Mouse (Mus musculus) neural tube, embryonic 10.5 days (tissue): Measurements from ENCODE around the gene Trappc2l.
"Not testable (repeated sequence)": the region's sequence is repeated elsewhere in the genome, so short reads cannot be mapped to it uniquely, and the experiment has no call there.

Experiments
- DNase-seq: peaks from one replicate; pipeline ENCODE4 v3.0.0-alpha.2; 2017; ENCODE audit warnings: low spot score; ENCODE audit errors: extremely low spot score

Gene Trappc2l

GRCm38 (mm10) chr8:122623844-122624642 lies 12.6 kb downstream of the Trappc2l start:
- DNase-seq, result no peak

- no peak for DNase-seq
These were observed 13.2 kb downstream of the Trappc2l start for GRCm38 (mm10) chr8:122624653-122625052.

GRCm38 (mm10) chr8:122625811-122626210 lies 14.4 kb downstream of the Trappc2l start:
- no peak for DNase-seq

- no peak for DNase-seq
These were observed 15.5 kb downstream of the Trappc2l start for GRCm38 (mm10) chr8:122626896-122627295.

GRCm38 (mm10) chr8:122629388-122629787 lies 17.9 kb downstream of the Trappc2l start:
- DNase-seq, result no peak

GRCm38 (mm10) chr8:122630696-122631095 lies 19.3 kb downstream of the Trappc2l start:
- no peak for DNase-seq

GRCm38 (mm10) chr8:122632134-122632533 lies 20.7 kb downstream of the Trappc2l start:
- not testable (repeated sequence) for DNase-seq

- DNase-seq, result no peak
These were observed 21.8 kb downstream of the Trappc2l start for GRCm38 (mm10) chr8:122633205-122633604.

GRCm38 (mm10) chr8:122635878-122636802 lies 24.7 kb downstream of the Trappc2l start:
- peak; percentile 37 for DNase-seq

GRCm38 (mm10) chr8:122636803-122637175 lies 25.3 kb downstream of the Trappc2l start:
- no peak for DNase-seq

GRCm38 (mm10) chr8:122637230-122637629 lies 25.8 kb downstream of the Trappc2l start:
- DNase-seq, result no peak

GRCm38 (mm10) chr8:122638601-122639000 lies 27.2 kb downstream of the Trappc2l start:
- peak; percentile 32 for DNase-seq

GRCm38 (mm10) chr8:122639521-122640248 lies 28.2 kb downstream of the Trappc2l start:
- peak; percentile 55 for DNase-seq

GRCm38 (mm10) chr8:122640825-122641224 lies 29.4 kb downstream of the Trappc2l start:
- no peak for DNase-seq

- DNase-seq, result no peak
These were observed 30.0 kb downstream of the Trappc2l start for GRCm38 (mm10) chr8:122641406-122641805.

- no peak for DNase-seq
These were observed 30.6 kb downstream of the Trappc2l start for GRCm38 (mm10) chr8:122642071-122642470.

- no peak for DNase-seq
These were observed 32.9 kb downstream of the Trappc2l start for GRCm38 (mm10) chr8:122644175-122644954.

- DNase-seq, result no peak
These were observed 34.9 kb downstream of the Trappc2l start for GRCm38 (mm10) chr8:122646337-122646736.

- peak; percentile 44 for DNase-seq
These were observed 36.9 kb downstream of the Trappc2l start for GRCm38 (mm10) chr8:122648192-122648970.
